Mouse (Mus musculus) neural tube, embryonic 13.5 days (tissue): Measurements from ENCODE around the gene I830077J02Rik. TPM values are rescaled to one million over a fixed set of nuclear protein-coding genes. Genes with fewer than 3 reads are reported as not detected.
A peak's percentile ranks its signal among the peaks of the same experiment; 100 is the strongest.

ENCODE experiments used
- ATAC-seq: fragments of 200-750 bp; cut with Nextera tagmentation; 2 replicates; pipeline ENCODE4 v1.8.0; 2017; ENCODE audit warnings: low read depth, mild to moderate bottlenecking, moderate TSS enrichment, moderate library complexity
- H3K27ac ChIP-seq: fragments of 300-500 bp; sonication (generic); replicated peaks from 2 replicates; pipeline ENCODE4 v1.5.1; 2015; ENCODE audit warnings: moderate library complexity, mild to moderate bottlenecking, inconsistent platforms
- H3K27me3 ChIP-seq: fragments of 300-500 bp; sonication (generic); 2 replicates; pipeline ENCODE4 v1.6.1; 2015; ENCODE audit warnings: mild to moderate bottlenecking, inconsistent platforms
- H3K36me3 ChIP-seq: fragments of 300-500 bp; sonication (generic); 2 replicates; pipeline ENCODE4 v1.6.1; 2015; ENCODE audit warnings: mild to moderate bottlenecking, inconsistent platforms
- H3K4me1 ChIP-seq: fragments of 300-500 bp; sonication (generic); replicated peaks from 2 replicates; pipeline ENCODE4 v1.6.1; 2015; ENCODE audit warnings: inconsistent platforms
- H3K4me2 ChIP-seq: fragments of 300-500 bp; sonication (generic); 2 replicates; pipeline ENCODE4 v1.6.1; 2015; ENCODE audit warnings: inconsistent platforms, mild to moderate bottlenecking, moderate library complexity
- H3K4me3 ChIP-seq: fragments of 300-500 bp; sonication (generic); 2 replicates; pipeline ENCODE4 v1.5.1; 2015; ENCODE audit warnings: mild to moderate bottlenecking, inconsistent platforms
- H3K9ac ChIP-seq: fragments of 300-500 bp; sonication (generic); 2 replicates; pipeline ENCODE4 v1.6.1; 2015; ENCODE audit warnings: moderate library complexity, mild to moderate bottlenecking, inconsistent platforms
- H3K9me3 ChIP-seq: fragments of 300-500 bp; sonication (generic); 2 replicates; pipeline ENCODE4 v1.6.1; 2016; ENCODE audit warnings: inconsistent platforms
- WGBS: fragments of 180-500 bp; shearing (Covaris S2); methylation state at CpG from one replicate; pipeline ENCODE4 v1.1.7; 2015; 5-methylcytosine and 5-hydroxymethylcytosine counted together
- polyA plus RNA-seq: library from polyadenylated mRNA; unstranded; fragments of >200 nt; fragmentation: Nextera tagmentation; extraction: Ambion mirVana; gene quantifications from 2 replicates; pipeline ENCODE4 v1.2.1, GENCODE M21; 2015

I830077J02Rik gene
- polyA plus RNA-seq, 1 experiment from 2014 or later: 0.21 TPM

- H3K4me3 ChIP-seq: no peak overlapping the region
- H3K4me1 ChIP-seq: no peaks in the 10 kb centered on the region
- H3K27ac ChIP-seq: no peak overlapping the region
- no peaks in the 10 kb centered on the region for H3K9me3 ChIP-seq
- no peak overlapping the region for H3K4me2 ChIP-seq
- no peak overlapping the region for H3K9ac ChIP-seq
- no peaks in the 10 kb centered on the region for H3K27me3 ChIP-seq
- ATAC-seq: no peak
- H3K36me3 ChIP-seq: no peaks in the 10 kb centered on the region
- 78% methylated on average over 6 of the region's 6 CpGs for WGBS
Observed at GRCm38 (mm10) chr3:105900266-105900665, 32.2 kb downstream of the I830077J02Rik start.

- WGBS: 39% methylated on average over 8 of the region's 8 CpGs
- H3K9me3 ChIP-seq: no peaks in the 10 kb centered on the region
- H3K9ac ChIP-seq: no peak overlapping the region
- no peak overlapping the region for H3K4me2 ChIP-seq
- H3K36me3 ChIP-seq: no peaks in the 10 kb centered on the region
- 0 out of 2 replicates have a peak, but pooled peaks cover 2% of the 10 kb centered on the region for H3K4me1 ChIP-seq
- H3K4me3 ChIP-seq: no peak overlapping the region
- ATAC-seq: peak; percentile 61; the same call in 1 of the 2 replicates
- no peak overlapping the region for H3K27ac ChIP-seq
- no peaks in the 10 kb centered on the region for H3K27me3 ChIP-seq
Observed at GRCm38 (mm10) chr3:105899394-105900147, 32.9 kb downstream of the I830077J02Rik start.

DNA sequence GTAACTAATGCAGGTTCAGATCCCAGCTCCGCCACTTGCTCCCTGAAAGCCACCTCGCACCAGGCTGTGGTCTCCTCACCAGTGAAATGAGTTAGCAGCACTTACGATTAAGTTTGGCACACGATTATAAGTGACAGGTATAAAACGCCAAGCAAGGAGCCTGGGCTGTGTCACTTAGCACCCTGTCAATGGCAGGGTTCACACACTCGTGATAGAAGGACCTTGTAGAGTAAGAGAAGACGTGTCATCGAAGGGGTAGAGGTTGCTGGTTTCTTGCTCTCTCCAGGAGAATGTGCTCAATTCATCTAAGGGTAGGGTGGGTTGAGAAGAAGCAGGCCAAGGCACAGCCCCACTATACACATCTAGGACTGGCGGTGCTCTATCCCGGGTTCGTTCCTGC is 33.6 kb downstream of the I830077J02Rik start:
- Histone ChIP-seq H3K4me2 (no peak overlapping the region), H3K9ac (no peak overlapping the region), H3K27me3 (no peaks in the 10 kb centered on the region), H3K9me3 (no peaks in the 10 kb centered on the region), H3K4me1 (0 out of 2 replicates have a peak, but pooled peaks cover 7% of the 10 kb centered on the region), H3K27ac (no peak overlapping the region), H3K4me3 (no peak overlapping the region), H3K36me3 (no peaks in the 10 kb centered on the region)
- ATAC-seq: peak; percentile 23; the same call in 1 of the 2 replicates
- WGBS: 90% methylated on average over 11 of the region's 11 CpGs

- no peak overlapping the region for H3K9ac ChIP-seq
- no peak overlapping the region for H3K4me2 ChIP-seq
- 0 out of 2 replicates have a peak, but pooled peaks cover 7% of the 10 kb centered on the region for H3K4me1 ChIP-seq
- H3K36me3 ChIP-seq: no peaks in the 10 kb centered on the region
- H3K4me3 ChIP-seq: no peak overlapping the region
- H3K9me3 ChIP-seq: no peaks in the 10 kb centered on the region
- no peak for ATAC-seq
- no peaks in the 10 kb centered on the region for H3K27me3 ChIP-seq
- WGBS: 79% methylated on average over 2 of the region's 2 CpGs
- H3K27ac ChIP-seq: no peak overlapping the region
Observed at GRCm38 (mm10) chr3:105898325-105898724, 34.1 kb downstream of the I830077J02Rik start.

GRCm38 (mm10) chr3:105896811-105897210 is 35.7 kb downstream of the I830077J02Rik start:
- Histone ChIP-seq H3K4me3 (no peak overlapping the region), H3K4me2 (no peak overlapping the region), H3K9me3 (no peaks in the 10 kb centered on the region), H3K4me1 (0 out of 2 replicates have a peak, but pooled peaks cover 7% of the 10 kb centered on the region), H3K9ac (no peak overlapping the region), H3K36me3 (no peaks in the 10 kb centered on the region), H3K27ac (no peak overlapping the region), H3K27me3 (no peaks in the 10 kb centered on the region)
- WGBS: 85% methylated on average over 3 of the region's 3 CpGs
- no peak for ATAC-seq

- H3K9me3 ChIP-seq: no peaks in the 10 kb centered on the region
- WGBS: 80% methylated on average over 23 of the region's 23 CpGs
Observed at GRCm38 (mm10) chr3:105894601-105895592, 37.6 kb downstream of the I830077J02Rik start.

DNA sequence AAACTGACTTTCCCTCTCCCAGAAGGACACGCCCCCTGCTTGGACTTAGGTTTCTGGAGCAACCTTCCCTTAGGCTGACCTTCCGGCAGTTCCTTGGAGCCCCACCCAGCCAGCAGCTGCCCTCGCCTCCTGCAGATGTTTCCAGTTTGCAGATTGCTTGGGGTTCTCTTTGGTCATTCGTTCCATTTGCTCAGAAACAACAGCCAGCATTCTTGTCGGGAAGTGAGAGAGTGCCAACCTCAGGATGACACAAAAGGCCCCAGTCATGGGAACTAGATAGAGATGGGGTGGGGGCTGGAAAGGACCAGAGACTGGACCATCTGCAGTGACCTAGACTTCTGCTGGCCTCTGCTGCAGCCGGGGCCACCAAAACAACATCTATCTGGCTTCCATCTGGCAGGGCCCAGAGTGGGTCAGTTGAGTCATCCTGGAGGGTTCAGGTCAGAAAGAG is 38.5 kb downstream of the I830077J02Rik start:
- H3K9me3 ChIP-seq: no peaks in the 10 kb centered on the region
- no peak overlapping the region for H3K27ac ChIP-seq
- H3K9ac ChIP-seq: no peak overlapping the region
- no peak overlapping the region for H3K4me3 ChIP-seq
- no peak for ATAC-seq
- H3K4me1 ChIP-seq: 0 out of 2 replicates have a peak, but pooled peaks cover 7% of the 10 kb centered on the region
- 60% methylated on average over 6 of the region's 6 CpGs for WGBS
- H3K27me3 ChIP-seq: no peaks in the 10 kb centered on the region
- H3K36me3 ChIP-seq: no peaks in the 10 kb centered on the region
- no peak overlapping the region for H3K4me2 ChIP-seq

More at GRCm38 (mm10) chr3:105894601-105895592, 37.6 kb downstream of the I830077J02Rik start:
- ATAC-seq: no peak
- Histone ChIP-seq H3K27me3 (no peaks in the 10 kb centered on the region), H3K4me1 (0 out of 2 replicates have a peak, but pooled peaks cover 7% of the 10 kb centered on the region), H3K9ac (no peak overlapping the region), H3K4me2 (no peak overlapping the region), H3K36me3 (no peaks in the 10 kb centered on the region), H3K4me3 (no peak overlapping the region), H3K27ac (no peak overlapping the region)

- H3K36me3 ChIP-seq: no peaks in the 10 kb centered on the region
- no peak overlapping the region for H3K27ac ChIP-seq
- no peak for ATAC-seq
- no peak overlapping the region for H3K4me3 ChIP-seq
- H3K4me1 ChIP-seq: 0 out of 2 replicates have a peak, but pooled peaks cover 7% of the 10 kb centered on the region
- no peak overlapping the region for H3K9ac ChIP-seq
- H3K27me3 ChIP-seq: no peaks in the 10 kb centered on the region
- no peaks in the 10 kb centered on the region for H3K9me3 ChIP-seq
- H3K4me2 ChIP-seq: no peak overlapping the region
- 87% methylated on average over 19 of the region's 19 CpGs for WGBS
Observed at GRCm38 (mm10) chr3:105892572-105893495, 39.6 kb downstream of the I830077J02Rik start.

DNA sequence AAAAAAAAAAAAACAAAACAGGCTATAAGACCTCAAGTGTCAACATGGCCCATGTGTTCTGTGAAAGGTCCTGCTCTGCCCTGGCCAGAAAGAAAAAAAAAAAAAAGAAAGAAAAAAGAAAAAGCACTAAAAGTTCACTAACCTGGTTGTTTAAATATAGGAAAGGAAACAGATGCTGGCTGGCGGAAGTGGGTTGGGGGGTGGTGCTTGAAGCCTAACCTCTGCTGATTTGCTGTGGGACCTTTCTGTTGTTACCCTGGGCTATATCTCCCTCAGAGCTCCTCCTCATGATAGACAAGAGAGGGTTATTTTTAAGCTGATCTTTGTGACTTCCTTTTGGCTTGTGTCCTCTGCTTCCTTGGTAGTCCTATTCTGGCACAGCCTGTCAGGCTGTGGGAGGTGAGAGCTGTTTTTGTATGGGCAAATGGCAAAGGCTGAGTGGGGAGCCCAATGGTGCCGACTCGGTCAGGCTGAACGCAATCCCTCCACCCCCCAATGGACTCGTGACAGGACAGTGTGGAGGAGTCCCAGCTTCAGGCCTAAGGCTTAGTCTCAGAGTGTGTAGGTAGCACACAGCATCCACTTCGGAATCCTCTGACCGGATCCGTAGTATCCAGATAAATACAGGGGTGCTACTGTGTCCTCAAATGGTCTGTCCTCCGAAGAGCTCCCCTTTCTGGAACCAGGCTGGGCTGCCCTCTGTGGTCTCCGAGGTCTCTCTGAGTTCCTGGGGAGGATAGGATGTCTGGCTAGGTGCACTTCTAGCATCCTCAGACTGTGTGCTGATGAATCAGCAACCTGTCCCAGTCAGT is 40.5 kb downstream of the I830077J02Rik start:
- 0 out of 2 replicates have a peak, but pooled peaks cover 7% of the 10 kb centered on the region for H3K4me1 ChIP-seq
- no peaks in the 10 kb centered on the region for H3K27me3 ChIP-seq
- H3K9me3 ChIP-seq: no peaks in the 10 kb centered on the region
- no peak for ATAC-seq
- 85% methylated on average over 10 of the region's 10 CpGs for WGBS
- H3K4me3 ChIP-seq: no peak overlapping the region
- no peak overlapping the region for H3K4me2 ChIP-seq
- no peaks in the 10 kb centered on the region for H3K36me3 ChIP-seq
- 0 out of 2 replicates have a peak overlapping the region, but pooled peaks have one; percentile 28 for H3K27ac ChIP-seq
- H3K9ac ChIP-seq: no peak overlapping the region

DNA sequence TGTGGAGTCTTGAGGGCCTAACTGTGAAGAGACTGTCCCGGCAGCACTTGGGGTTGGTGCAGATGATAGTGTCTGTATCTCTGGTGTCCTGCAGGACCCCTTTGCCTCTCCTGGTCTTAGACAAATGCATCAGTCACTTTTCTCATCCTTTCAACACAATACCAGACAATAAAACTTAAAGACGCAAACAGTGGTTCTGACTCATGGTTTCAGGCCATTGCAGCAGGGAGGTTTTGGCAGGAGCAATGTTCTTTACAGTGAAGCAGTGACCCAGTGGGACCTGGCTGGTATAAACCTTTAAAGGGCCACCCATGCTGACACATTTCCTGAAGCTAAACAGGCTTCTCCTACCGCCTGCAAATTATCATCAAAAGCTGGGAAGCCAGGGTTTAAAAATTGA is 41.3 kb downstream of the I830077J02Rik start:
- Histone ChIP-seq H3K27me3 (no peaks in the 10 kb centered on the region), H3K9ac (no peak overlapping the region), H3K27ac (no peak overlapping the region), H3K4me2 (no peak overlapping the region), H3K4me3 (no peak overlapping the region), H3K36me3 (no peaks in the 10 kb centered on the region), H3K4me1 (0 out of 2 replicates have a peak, but pooled peaks cover 7% of the 10 kb centered on the region), H3K9me3 (no peaks in the 10 kb centered on the region)
- no peak for ATAC-seq
- 80% methylated on average over 3 of the region's 3 CpGs for whole genome bisulfite sequencing
